Mouse (Mus musculus) left cerebral cortex, adult 8-10 months (tissue): ENCODE measurements around the gene Olfr186. TPM values are rescaled to one million over a fixed set of nuclear protein-coding genes. Genes with fewer than 3 reads are reported as not detected.
"Not testable (repeated sequence)": the region's sequence is repeated elsewhere in the genome, so short reads cannot be mapped to it uniquely, and the experiment has no call there.

Experiments
- DNase-seq, 2 experiments: peaks; one replicate each; pipeline ENCODE4 v3.0.0; 2022; ENCODE audit warnings: low spot score in 2 of 2
- total RNA-seq, 4 experiments: library from RNA; stranded (reverse); gene quantifications; 2 replicates each; pipeline ENCODE4 v1.2.4; 2022

Gene Olfr186
- total RNA-seq, result not detected

- no peak for DNase-seq
Observed at GRCm38 (mm10) chr16:59030191-59030590, at the start of gene Olfr186. TSS of gene Olfr186 (minus strand) at chr16:59030291.

- DNase-seq, result no peak
Observed at GRCm38 (mm10) chr16:59077905-59078304, 47.8 kb upstream of the Olfr186 start, which contains the start of gene Olfr190. TSS of gene Olfr190 (minus strand) at chr16:59078005.

GRCm38 (mm10) chr16:59073520-59073919, 43.4 kb upstream of the Olfr186 start:
- no peak for DNase-seq

- DNase-seq, result no peak
Observed at GRCm38 (mm10) chr16:59071755-59072154, 41.7 kb upstream of the Olfr186 start.

GRCm38 (mm10) chr16:59062411-59062810, 32.3 kb upstream of the Olfr186 start:
- DNase-seq, result not testable (repeated sequence)

- DNase-seq, result not testable (repeated sequence)
Observed at GRCm38 (mm10) chr16:59049286-59049685, 19.2 kb upstream of the Olfr186 start.

GRCm38 (mm10) chr16:59048860-59049259, 18.8 kb upstream of the Olfr186 start:
- no peak for DNase-seq

- DNase-seq, result no peak
Observed at GRCm38 (mm10) chr16:59047579-59047978, 17.5 kb upstream of the Olfr186 start.

GRCm38 (mm10) chr16:59045835-59046234, 15.7 kb upstream of the Olfr186 start:
- DNase-seq, result no peak

GRCm38 (mm10) chr16:59039710-59040109, 9.6 kb upstream of the Olfr186 start, which contains the start of gene Olfr187:
TSS of gene Olfr187 (minus strand) at chr16:59039767.
- no peak for DNase-seq

- DNase-seq, result no peak
Observed at GRCm38 (mm10) chr16:59013357-59014018, 16.6 kb downstream of the Olfr186 start.

- no peak for DNase-seq
Observed at GRCm38 (mm10) chr16:59007146-59007545, 22.9 kb downstream of the Olfr186 start.

GRCm38 (mm10) chr16:58995057-58995456, 35.0 kb downstream of the Olfr186 start, which contains the start of gene Olfr183:
TSS of gene Olfr183 (plus strand) at chr16:58995357.
- DNase-seq, result no peak

Other genes starting within 250 kb of the Olfr186 start
- gene Olfr173, start 230.0 kb downstream of the Olfr186 start, total RNA-seq, result not detected
- gene Olfr175-ps1, start 203.5 kb downstream of the Olfr186 start, total RNA-seq, result not detected
- gene Olfr177, start 155.5 kb downstream of the Olfr186 start, total RNA-seq, result not detected
- gene Olfr178, start 138.2 kb downstream of the Olfr186 start, total RNA-seq, result not detected
- not detected for gene Olfr181, start 101.5 kb downstream of the Olfr186 start, total RNA-seq
- not detected for gene Olfr180, start 100.9 kb downstream of the Olfr186 start, total RNA-seq
- gene Olfr183, start 34.9 kb downstream of the Olfr186 start, total RNA-seq, result not detected
- not detected for gene Olfr187, start 9.5 kb upstream of the Olfr186 start, total RNA-seq
- not detected for gene Olfr190, start 47.7 kb upstream of the Olfr186 start, total RNA-seq
- gene Olfr191, start 59.5 kb upstream of the Olfr186 start, total RNA-seq, result not detected
- not detected for gene Olfr193, start 81.6 kb upstream of the Olfr186 start, total RNA-seq
- not detected for gene Olfr194, start 90.8 kb upstream of the Olfr186 start, total RNA-seq
- gene Olfr195, start 116.8 kb upstream of the Olfr186 start, total RNA-seq, result not detected
- gene Olfr196, start 140.2 kb upstream of the Olfr186 start, total RNA-seq, result not detected
- not detected for gene Olfr198, start 173.2 kb upstream of the Olfr186 start, total RNA-seq
- not detected for gene Olfr199, start 189.5 kb upstream of the Olfr186 start, total RNA-seq
- gene Olfr201, start 242.3 kb upstream of the Olfr186 start, total RNA-seq, result not detected